Mouse (Mus musculus) intestine, postnatal 0 days (tissue): ENCODE results near the gene Gpr179. TPM values are rescaled to one million over a fixed set of nuclear protein-coding genes. Genes with fewer than 3 reads are reported as not detected.
"Not testable (repeated sequence)": the region's sequence is repeated elsewhere in the genome, so short reads cannot be mapped to it uniquely, and the experiment has no call there.

Source experiments
- ATAC-seq: fragments of 200-750 bp; cut with Nextera tagmentation; 2 replicates; pipeline ENCODE4 v1.8.0; 2017; ENCODE audit warnings: mild to moderate bottlenecking, moderate TSS enrichment, moderate library complexity
- H3K27ac ChIP-seq: fragments of 300-500 bp; sonication (generic); 2 replicates; pipeline ENCODE4 v1.5.1; 2014; ENCODE audit warnings: mild to moderate bottlenecking, low read depth, low read length, moderate library complexity
- H3K27me3 ChIP-seq: fragments of 300-500 bp; sonication (generic); replicated peaks from 2 replicates; pipeline ENCODE4 v1.6.1; 2014; ENCODE audit warnings: low read length, mixed read lengths; ENCODE audit not compliant: control insufficient read depth, insufficient read depth
- H3K36me3 ChIP-seq: fragments of 300-500 bp; sonication (generic); 2 replicates; pipeline ENCODE4 v1.6.1; 2014; ENCODE audit warnings: mild to moderate bottlenecking, moderate library complexity; ENCODE audit not compliant: control insufficient read depth, insufficient read depth
- H3K4me1 ChIP-seq: fragments of 300-500 bp; sonication (generic); replicated peaks from 2 replicates; pipeline ENCODE4 v1.6.1; 2014; ENCODE audit warnings: antibody characterized with exemption, low read length, mixed read lengths; ENCODE audit not compliant: control insufficient read depth, insufficient read depth
- H3K4me2 ChIP-seq: fragments of 300-500 bp; sonication (generic); replicated peaks from 2 replicates; pipeline ENCODE4 v1.6.1; 2014; ENCODE audit warnings: low read depth, mild to moderate bottlenecking, moderate library complexity
- H3K4me3 ChIP-seq: fragments of 300-500 bp; sonication (generic); 2 replicates; pipeline ENCODE4 v1.5.1; 2014; ENCODE audit warnings: low read depth, low read length
- H3K9ac ChIP-seq: fragments of 300-500 bp; sonication (generic); 2 replicates; pipeline ENCODE4 v1.6.1; 2014; ENCODE audit warnings: mild to moderate bottlenecking, low read depth, low read length
- H3K9me3 ChIP-seq: fragments of 300-500 bp; sonication (generic); 2 replicates; pipeline ENCODE4 v1.6.1; 2016; ENCODE audit warnings: mixed run types; ENCODE audit not compliant: control insufficient read depth
- CTCF ChIP-seq: sonication (generic); IDR thresholded peaks from 2 replicates; pipeline ENCODE4 v1.5.1; 2016; ENCODE audit warnings: low read depth, mild to moderate bottlenecking, control low read depth, antibody characterized with exemption, moderate library complexity
- WGBS: fragments of 180-500 bp; shearing (Covaris S2); extraction: QIAGEN DNeasy Blood & Tissue Kit; methylation state at CpG from one replicate; pipeline ENCODE4 v1.1.7; 2014; 5-methylcytosine and 5-hydroxymethylcytosine counted together
- polyA plus RNA-seq: library from polyadenylated mRNA; unstranded; fragments of >200 nt; fragmentation: Nextera tagmentation; extraction: Ambion mirVana; gene quantifications from 2 replicates; pipeline ENCODE4 v1.2.1, GENCODE M21; 2015

Gene Gpr179
- polyA plus RNA-seq, 1 experiment from 2014 or later, result 0.07 TPM

- H3K36me3 ChIP-seq, result peaks cover 11% of the 10 kb centered on the region; the same call in 1 of the 2 replicates
- H3K4me2 ChIP-seq, result no peak overlapping the region
- no peak overlapping the region for H3K4me3 ChIP-seq
- H3K27me3 ChIP-seq, result no peaks in the 10 kb centered on the region; the same call in 1 of the 2 replicates
- H3K4me1 ChIP-seq, result 0 out of 2 replicates have a peak, but pooled peaks cover 4% of the 10 kb centered on the region
- no peaks in the 10 kb centered on the region for H3K9me3 ChIP-seq
- 36% methylated on average over 9 of the region's 9 CpGs for WGBS
- no peak for TF ChIP-seq CTCF
- no peak overlapping the region for H3K27ac ChIP-seq
- peak; percentile 50; the same call in 1 of the 2 replicates for ATAC-seq
- no peak overlapping the region for H3K9ac ChIP-seq
Measured at GRCm38 (mm10) chr11:97333044-97333443, 18.8 kb downstream of the Gpr179 start.

- no peak for TF ChIP-seq CTCF
- peaks cover 19% of the 10 kb centered on the region; the same call in 1 of the 2 replicates for H3K36me3 ChIP-seq
- H3K4me2 ChIP-seq, result no peak overlapping the region
- H3K4me3 ChIP-seq, result no peak overlapping the region
- 86% methylated on average over 12 of the region's 12 CpGs for WGBS
- H3K9me3 ChIP-seq, result no peaks in the 10 kb centered on the region
- no peak overlapping the region for H3K9ac ChIP-seq
- H3K4me1 ChIP-seq, result 0 out of 2 replicates have a peak, but pooled peaks cover 4% of the 10 kb centered on the region
- no peak for ATAC-seq
- H3K27me3 ChIP-seq, result no peaks in the 10 kb centered on the region; the same call in 1 of the 2 replicates
- H3K27ac ChIP-seq, result no peak overlapping the region
Measured at GRCm38 (mm10) chr11:97331231-97332190, 20.4 kb downstream of the Gpr179 start.

DNA sequence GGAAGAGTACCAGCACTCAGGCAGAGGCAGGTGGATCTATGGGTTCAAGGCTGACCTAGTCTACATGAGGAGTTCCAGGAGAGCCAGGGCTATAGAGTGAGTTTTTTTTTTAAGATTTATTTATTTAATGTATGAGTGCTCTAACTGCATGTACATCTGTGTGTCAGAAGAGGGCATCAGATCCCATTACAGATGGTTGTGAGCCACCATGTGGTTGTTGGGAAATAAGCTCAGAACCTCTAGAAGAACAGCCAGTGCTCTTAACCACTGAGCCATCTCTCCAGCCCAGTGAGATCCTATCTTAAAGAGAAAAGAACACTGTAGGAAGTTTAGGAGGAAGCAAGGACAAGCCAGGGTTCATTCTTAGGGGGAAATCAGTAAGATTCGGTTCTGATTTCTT, 21.6 kb downstream of the Gpr179 start:
- H3K9me3 ChIP-seq, result no peaks in the 10 kb centered on the region
- no peaks in the 10 kb centered on the region for H3K27me3 ChIP-seq
- H3K4me2 ChIP-seq, result no peak overlapping the region
- H3K4me1 ChIP-seq, result 0 out of 2 replicates have a peak, but pooled peaks cover 4% of the 10 kb centered on the region
- TF ChIP-seq CTCF, result 0 out of 2 replicates have a peak, but pooled peaks have one; percentile 25
- peaks cover 30% of the 10 kb centered on the region for H3K36me3 ChIP-seq
- H3K4me3 ChIP-seq, result no peak overlapping the region
- H3K27ac ChIP-seq, result no peak overlapping the region
- ATAC-seq, result no peak
- H3K9ac ChIP-seq, result no peak overlapping the region
- WGBS, result 91% methylated on average over 1 of the region's 1 CpGs

DNA sequence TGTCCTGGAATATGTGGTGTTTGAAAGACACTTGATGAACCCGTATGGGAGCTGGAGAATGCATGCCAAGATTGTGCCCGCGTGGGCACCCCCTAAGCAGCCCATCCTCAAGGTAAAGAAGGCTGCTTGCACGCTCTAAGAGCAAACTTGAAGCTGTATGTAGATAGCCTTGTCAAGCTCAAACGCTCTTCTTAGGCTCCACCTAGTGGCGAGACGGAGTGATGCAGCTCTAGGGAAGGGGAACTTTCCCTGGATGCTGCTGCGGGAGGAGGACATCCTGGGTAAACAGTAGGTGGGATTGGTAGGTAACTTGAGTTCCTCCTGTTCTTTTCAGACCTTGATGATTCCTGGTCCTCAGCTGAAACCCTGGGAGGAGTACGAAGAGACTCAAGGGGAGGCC, 23.7 kb downstream of the Gpr179 start:
- no peak for ATAC-seq

GRCm38 (mm10) chr11:97325224-97325623, 26.7 kb downstream of the Gpr179 start:
- H3K4me2 ChIP-seq, result no peak overlapping the region
- no peaks in the 10 kb centered on the region for H3K27me3 ChIP-seq
- peaks cover 46% of the 10 kb centered on the region for H3K36me3 ChIP-seq
- no peak for ATAC-seq
- H3K9me3 ChIP-seq, result no peaks in the 10 kb centered on the region
- H3K4me3 ChIP-seq, result no peak overlapping the region
- 75% methylated on average over 1 of the region's 1 CpGs for WGBS
- no peak overlapping the region for H3K9ac ChIP-seq
- TF ChIP-seq CTCF, result peak; percentile 60
- no peak overlapping the region for H3K27ac ChIP-seq
- no peaks in the 10 kb centered on the region for H3K4me1 ChIP-seq

More for the DNA sequence above, 23.7 kb downstream of the Gpr179 start:
- no peak overlapping the region for H3K4me2 ChIP-seq
- no peak overlapping the region for H3K4me3 ChIP-seq
- no peak overlapping the region for H3K27ac ChIP-seq
- 0 out of 2 replicates have a peak, but pooled peaks cover 1% of the 10 kb centered on the region for H3K4me1 ChIP-seq
- H3K36me3 ChIP-seq, result peaks cover 46% of the 10 kb centered on the region
- no peaks in the 10 kb centered on the region for H3K27me3 ChIP-seq
- no peaks in the 10 kb centered on the region for H3K9me3 ChIP-seq
- 18% methylated on average over 9 of the region's 9 CpGs for WGBS
- TF ChIP-seq CTCF, result peak; percentile 94
- no peak overlapping the region for H3K9ac ChIP-seq

GRCm38 (mm10) chr11:97321894-97322600, 29.8 kb downstream of the Gpr179 start:
- WGBS, result 82% methylated on average over 8 of the region's 8 CpGs
- H3K27me3 ChIP-seq, H3K9me3 ChIP-seq, H3K4me1 ChIP-seq, H3K4me2 ChIP-seq, H3K27ac ChIP-seq, H3K4me3 ChIP-seq, ATAC-seq, H3K9ac ChIP-seq: not testable (repeated sequence)
- peaks cover 31% of the 10 kb centered on the region for H3K36me3 ChIP-seq
